Mouse (Mus musculus) cerebellum, postnatal 36 days (tissue): ENCODE data around the gene Snrpd3.
A peak's percentile ranks its signal among the peaks of the same experiment; 100 is the strongest.

ENCODE experiments used
- DNase-seq, 2 experiments: peaks; one replicate each; pipeline ENCODE4 v3.0.0; 2021 to 2022; ENCODE audit warnings: mixed read lengths in 2 of 2

The Snrpd3 gene

GRCm38 (mm10) chr10:75568851-75569250 lies 51.5 kb downstream of the Snrpd3 start:
- DNase-seq = no peak

- no peak for DNase-seq
Measured at GRCm38 (mm10) chr10:75570981-75571657, 53.8 kb downstream of the Snrpd3 start.

GRCm38 (mm10) chr10:75571937-75572336 lies 54.6 kb downstream of the Snrpd3 start:
- DNase-seq = no peak

- no peak for DNase-seq
Measured at GRCm38 (mm10) chr10:75573181-75573580, 55.8 kb downstream of the Snrpd3 start.

- DNase-seq = no peak
Measured at GRCm38 (mm10) chr10:75573965-75574364, 56.6 kb downstream of the Snrpd3 start.

- DNase-seq = no peak
Measured at GRCm38 (mm10) chr10:75579129-75579528, 61.8 kb downstream of the Snrpd3 start.

GRCm38 (mm10) chr10:75585876-75586552 lies 68.7 kb downstream of the Snrpd3 start:
- DNase-seq = peak; percentile 88 to 94

- DNase-seq = no peak
Measured at GRCm38 (mm10) chr10:75586553-75586879, 69.2 kb downstream of the Snrpd3 start.
